Mouse (Mus musculus) forebrain, embryonic 16.5 days (tissue): ENCODE results near the gene Gm28035. TPM values are rescaled to one million over a fixed set of nuclear protein-coding genes. Genes with fewer than 3 reads are reported as not detected.

Source experiments
- ATAC-seq: fragments of 200-750 bp; cut with Nextera tagmentation; 2 replicates; pipeline ENCODE4 v1.8.0; 2017; ENCODE audit warnings: mild to moderate bottlenecking, moderate library complexity
- H3K27ac ChIP-seq: fragments of 300-500 bp; sonication (generic); 2 replicates; pipeline ENCODE4 v1.5.1; 2014; ENCODE audit warnings: low read length, control low read depth
- H3K27me3 ChIP-seq: fragments of 300-500 bp; sonication (generic); replicated peaks from 2 replicates; pipeline ENCODE4 v1.6.1; 2014; ENCODE audit warnings: low read length; ENCODE audit not compliant: control insufficient read depth, insufficient read depth
- H3K36me3 ChIP-seq: fragments of 300-500 bp; sonication (generic); 2 replicates; pipeline ENCODE4 v1.6.1; 2014; ENCODE audit not compliant: control insufficient read depth, insufficient read depth
- H3K4me1 ChIP-seq: fragments of 300-500 bp; sonication (generic); replicated peaks from 2 replicates; pipeline ENCODE4 v1.6.1; 2014; ENCODE audit warnings: low read length; ENCODE audit not compliant: control insufficient read depth, insufficient read depth
- H3K4me2 ChIP-seq: fragments of 300-500 bp; sonication (generic); 2 replicates; pipeline ENCODE4 v1.6.1; 2014; ENCODE audit warnings: mild to moderate bottlenecking, low read length, control low read depth
- H3K4me3 ChIP-seq: fragments of 300-500 bp; sonication (generic); replicated peaks from 2 replicates; pipeline ENCODE4 v1.5.1; 2014; ENCODE audit warnings: mild to moderate bottlenecking, low read length, control low read depth
- H3K9ac ChIP-seq: fragments of 300-500 bp; sonication (generic); replicated peaks from 2 replicates; pipeline ENCODE4 v1.6.1; 2014; ENCODE audit warnings: low read depth, low read length, control low read depth
- H3K9me3 ChIP-seq: fragments of 300-500 bp; sonication (generic); 2 replicates; pipeline ENCODE4 v1.6.1; 2016; ENCODE audit warnings: low read length; ENCODE audit not compliant: control insufficient read depth
- WGBS: fragments of 180-500 bp; shearing (Covaris S2); extraction: QIAGEN DNeasy Blood & Tissue Kit; methylation state at CpG from one replicate; pipeline ENCODE4 v1.1.7; 2014; 5-methylcytosine and 5-hydroxymethylcytosine counted together
- polyA plus RNA-seq: library from polyadenylated mRNA; unstranded; fragments of >200 nt; fragmentation: Nextera tagmentation; extraction: Ambion mirVana; gene quantifications from 2 replicates; pipeline ENCODE4 v1.2.1, GENCODE M21; 2015

Gene Gm28035
- polyA plus RNA-seq, 1 experiment from 2014 or later = 0.58 TPM

GRCm38 (mm10) chr2:30247681-30248080 is 7.3 kb downstream of the Gm28035 start:
- H3K36me3 ChIP-seq = peaks cover 5% of the 10 kb centered on the region; the same call in 1 of the 2 replicates
- H3K4me2 ChIP-seq = no peak overlapping the region
- no peak overlapping the region for H3K4me3 ChIP-seq
- WGBS = 72% methylated on average over 4 of the region's 4 CpGs
- H3K27ac ChIP-seq = no peak overlapping the region
- H3K9me3 ChIP-seq = no peaks in the 10 kb centered on the region
- no peaks in the 10 kb centered on the region for H3K4me1 ChIP-seq
- H3K9ac ChIP-seq = no peak overlapping the region
- H3K27me3 ChIP-seq = no peaks in the 10 kb centered on the region
- no peak for ATAC-seq

- H3K9me3 ChIP-seq = no peaks in the 10 kb centered on the region
- no peak for ATAC-seq
- H3K4me1 ChIP-seq = no peaks in the 10 kb centered on the region
- H3K27me3 ChIP-seq = no peaks in the 10 kb centered on the region
- H3K27ac ChIP-seq = no peak overlapping the region
- no peak overlapping the region for H3K4me3 ChIP-seq
- no peak overlapping the region for H3K4me2 ChIP-seq
- peaks cover 2% of the 10 kb centered on the region; the same call in 1 of the 2 replicates for H3K36me3 ChIP-seq
- H3K9ac ChIP-seq = no peak overlapping the region
- 90% methylated on average over 3 of the region's 3 CpGs for WGBS
Observed at GRCm38 (mm10) chr2:30249182-30249581, 8.8 kb downstream of the Gm28035 start.

DNA sequence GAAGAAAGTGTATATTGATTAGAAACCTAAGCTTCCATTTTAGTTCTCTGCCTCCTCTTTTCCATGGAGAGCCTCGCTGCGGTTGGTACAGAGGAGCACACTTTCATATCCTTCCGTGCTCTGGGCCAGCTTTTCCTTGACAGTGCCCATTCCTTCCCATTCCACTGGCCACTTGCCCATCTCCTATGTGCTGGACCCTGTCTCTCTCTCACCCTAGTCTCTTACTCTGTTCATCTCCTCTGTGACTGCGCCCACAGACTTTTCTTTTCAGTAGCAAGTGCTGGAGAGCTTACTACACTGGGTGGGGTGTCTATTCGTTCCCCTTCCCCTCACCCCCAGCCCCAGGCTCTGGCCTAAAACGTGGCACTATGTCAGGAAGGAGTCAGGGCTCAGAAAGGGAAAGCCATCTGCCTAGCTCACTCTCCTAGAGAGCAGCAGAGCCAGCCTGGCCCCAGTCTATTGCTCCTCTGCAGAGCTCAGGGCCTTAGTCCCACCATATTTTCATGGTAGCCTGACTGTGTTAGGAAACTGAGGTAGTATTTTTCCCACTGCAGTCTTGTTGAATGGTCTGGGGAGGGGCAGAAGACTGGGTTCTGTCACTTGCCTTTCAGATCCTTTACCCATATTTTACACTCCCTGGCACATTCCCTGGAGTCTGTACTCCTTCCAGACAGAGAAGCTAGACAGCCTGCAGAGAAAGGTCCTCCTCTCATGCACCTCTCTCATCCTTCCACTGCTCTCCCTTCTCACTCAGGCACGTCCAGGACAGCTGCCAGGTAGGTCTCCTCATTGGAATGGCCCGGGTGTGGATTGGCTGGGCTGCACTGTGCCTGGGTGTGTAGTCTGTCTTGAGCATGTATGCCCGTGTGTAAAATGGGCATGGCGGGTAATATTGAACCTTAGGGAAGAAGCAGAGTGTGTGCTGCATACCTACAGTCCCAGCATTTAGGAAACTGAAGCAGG is 10.1 kb downstream of the Gm28035 start:
- H3K4me2 ChIP-seq = no peak overlapping the region
- no peak overlapping the region for H3K27ac ChIP-seq
- no peaks in the 10 kb centered on the region for H3K4me1 ChIP-seq
- no peaks in the 10 kb centered on the region for H3K27me3 ChIP-seq
- no peak overlapping the region for H3K4me3 ChIP-seq
- no peak overlapping the region for H3K9ac ChIP-seq
- peaks cover 8% of the 10 kb centered on the region for H3K36me3 ChIP-seq
- no peaks in the 10 kb centered on the region for H3K9me3 ChIP-seq
- WGBS = 85% methylated on average over 10 of the region's 10 CpGs
- ATAC-seq = no peak

GRCm38 (mm10) chr2:30251417-30252104 is 11.2 kb downstream of the Gm28035 start:
- H3K27me3 ChIP-seq = no peaks in the 10 kb centered on the region
- H3K9ac ChIP-seq = no peak overlapping the region
- no peak overlapping the region for H3K4me3 ChIP-seq
- WGBS = 88% methylated on average over 5 of the region's 5 CpGs
- no peaks in the 10 kb centered on the region for H3K9me3 ChIP-seq
- no peak for ATAC-seq
- no peak overlapping the region for H3K4me2 ChIP-seq
- no peak overlapping the region for H3K27ac ChIP-seq
- peaks cover 19% of the 10 kb centered on the region for H3K36me3 ChIP-seq
- no peaks in the 10 kb centered on the region for H3K4me1 ChIP-seq

GRCm38 (mm10) chr2:30252521-30252920 is 12.2 kb downstream of the Gm28035 start:
- ATAC-seq = no peak

DNA sequence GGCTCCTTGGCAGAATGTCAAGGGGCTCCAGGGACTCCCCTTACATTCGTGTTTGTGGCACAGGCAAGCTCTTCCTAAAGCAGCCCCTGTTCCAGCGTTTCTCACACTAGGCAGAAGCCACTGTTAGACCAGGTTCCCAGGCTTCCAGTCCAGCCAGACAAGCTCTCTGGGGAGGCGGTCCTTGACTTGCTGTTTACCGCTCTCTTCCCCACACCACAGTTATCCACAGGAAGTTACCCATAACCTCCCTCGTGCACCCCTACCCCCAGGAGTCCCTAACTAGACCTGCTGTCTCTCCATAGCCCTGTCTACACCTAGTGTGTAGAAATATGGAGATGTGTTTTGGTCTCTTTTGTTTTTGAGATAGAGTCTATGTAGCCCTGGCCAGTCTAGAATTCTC is 13.4 kb downstream of the Gm28035 start:
- no peaks in the 10 kb centered on the region for H3K27me3 ChIP-seq
- H3K9me3 ChIP-seq = no peaks in the 10 kb centered on the region
- WGBS = 83% methylated on average over 5 of the region's 5 CpGs
- H3K4me3 ChIP-seq = no peak overlapping the region
- no peaks in the 10 kb centered on the region for H3K4me1 ChIP-seq
- H3K9ac ChIP-seq = no peak overlapping the region
- ATAC-seq = no peak
- peaks cover 31% of the 10 kb centered on the region for H3K36me3 ChIP-seq
- H3K4me2 ChIP-seq = no peak overlapping the region
- no peak overlapping the region for H3K27ac ChIP-seq

More at GRCm38 (mm10) chr2:30252521-30252920, 12.2 kb downstream of the Gm28035 start:
- Histone ChIP-seq H3K36me3 (peaks cover 27% of the 10 kb centered on the region), H3K4me2 (no peak overlapping the region), H3K9me3 (no peaks in the 10 kb centered on the region), H3K27me3 (no peaks in the 10 kb centered on the region), H3K4me3 (no peak overlapping the region), H3K27ac (no peak overlapping the region), H3K4me1 (no peaks in the 10 kb centered on the region), H3K9ac (no peak overlapping the region)
- WGBS = 73% methylated on average over 3 of the region's 3 CpGs

DNA sequence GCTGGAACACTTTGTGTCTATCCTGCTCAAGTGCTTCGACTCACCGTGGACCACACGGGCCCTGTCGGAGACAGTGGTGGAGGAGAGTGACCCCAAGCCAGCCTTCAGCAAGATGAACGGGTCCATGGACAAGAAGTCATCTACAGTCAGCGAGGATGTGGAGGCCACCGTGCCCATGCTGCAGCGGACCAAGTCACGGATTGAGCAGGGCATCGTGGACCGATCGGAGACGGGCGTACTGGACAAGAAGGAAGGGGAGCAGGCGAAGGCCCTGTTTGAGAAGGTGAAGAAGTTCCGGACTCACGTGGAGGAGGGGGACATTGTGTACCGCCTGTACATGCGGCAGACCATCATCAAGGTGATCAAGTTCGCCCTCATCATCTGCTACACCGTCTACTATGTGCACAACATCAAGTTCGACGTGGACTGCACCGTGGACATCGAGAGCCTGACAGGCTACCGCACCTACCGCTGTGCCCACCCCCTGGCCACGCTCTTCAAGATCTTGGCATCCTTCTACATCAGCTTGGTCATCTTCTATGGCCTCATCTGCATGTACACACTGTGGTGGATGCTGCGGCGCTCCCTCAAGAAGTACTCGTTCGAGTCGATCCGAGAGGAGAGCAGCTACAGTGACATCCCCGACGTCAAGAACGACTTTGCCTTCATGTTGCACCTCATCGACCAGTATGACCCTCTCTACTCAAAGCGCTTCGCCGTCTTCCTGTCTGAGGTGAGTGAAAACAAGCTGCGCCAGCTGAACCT is 15.4 kb downstream of the Gm28035 start:
- H3K4me1 ChIP-seq = no peaks in the 10 kb centered on the region
- no peak for ATAC-seq

GRCm38 (mm10) chr2:30256616-30257350 is 16.4 kb downstream of the Gm28035 start:
- peaks cover 33% of the 10 kb centered on the region for H3K36me3 ChIP-seq
- no peaks in the 10 kb centered on the region; the same call in 1 of the 2 replicates for H3K4me1 ChIP-seq
- no peaks in the 10 kb centered on the region for H3K27me3 ChIP-seq
- H3K9ac ChIP-seq = no peak overlapping the region
- WGBS = 97% methylated on average over 30 of the region's 30 CpGs
- H3K4me2 ChIP-seq = no peak overlapping the region
- no peak for ATAC-seq
- no peak overlapping the region for H3K27ac ChIP-seq
- no peaks in the 10 kb centered on the region for H3K9me3 ChIP-seq
- no peak overlapping the region for H3K4me3 ChIP-seq

More for the DNA sequence above, 15.4 kb downstream of the Gm28035 start:
- Histone ChIP-seq H3K9me3 (no peaks in the 10 kb centered on the region), H3K27ac (no peak overlapping the region), H3K36me3 (peaks cover 32% of the 10 kb centered on the region), H3K27me3 (no peaks in the 10 kb centered on the region), H3K9ac (no peak overlapping the region), H3K4me2 (no peak overlapping the region), H3K4me3 (no peak overlapping the region)
- 97% methylated on average over 42 of the region's 42 CpGs for WGBS
